Mouse (Mus musculus): ENCODE data around the gene Ireb2. TPM values are rescaled to one million over a fixed set of nuclear protein-coding genes. Genes with fewer than 3 reads are reported as not detected.
A peak's percentile ranks its signal among the peaks of the same experiment; 100 is the strongest.
"Not testable (repeated sequence)": the region's sequence is repeated elsewhere in the genome, so short reads cannot be mapped to it uniquely, and the experiment has no call there.

The Ireb2 gene
- polyA plus RNA-seq, 1 experiment from 2014 or later: 8.9 TPM

DNA sequence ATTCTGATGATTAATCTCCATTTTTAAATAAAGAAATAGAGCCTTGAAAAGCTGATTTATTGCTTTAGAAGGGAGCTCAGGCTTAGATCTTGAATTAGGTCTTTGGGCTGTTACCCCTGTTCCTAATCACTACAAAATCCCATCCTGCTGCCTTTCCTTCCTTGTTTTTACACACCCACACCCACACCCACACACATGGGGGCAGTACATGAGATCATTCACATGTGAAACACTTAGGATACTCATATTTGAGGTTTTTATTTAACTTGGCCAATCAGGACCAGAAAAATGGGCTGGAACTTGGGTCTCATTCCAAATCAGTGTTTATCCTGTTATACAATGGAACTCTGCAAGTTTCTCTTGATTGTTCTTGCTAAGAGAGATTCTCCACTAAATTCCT is 85.9 kb downstream of the Ireb2 start:
- H3K4me3 ChIP-seq (replicated peaks): no peak overlapping the region
- ATAC-seq (ENCODE audit: low read depth): no peak
- no peak overlapping the region for H3K4me2 ChIP-seq
- DNase-seq: no peak
- H3K9me3 ChIP-seq (replicated peaks): no peaks in the 10 kb centered on the region
- no peak overlapping the region for H3K27ac ChIP-seq
- H3K36me3 ChIP-seq: peaks cover 25% of the 10 kb centered on the region
- no peaks in the 10 kb centered on the region for H3K27me3 ChIP-seq
- no peak overlapping the region for H3K9ac ChIP-seq
- peaks cover 36% of the 10 kb centered on the region for H3K4me1 ChIP-seq (replicated peaks)

- peak overlapping the region; percentile 94 for H3K4me3 ChIP-seq (replicated peaks)
- peaks cover 36% of the 10 kb centered on the region for H3K4me1 ChIP-seq (replicated peaks)
- not testable (repeated sequence) for H3K9me3 ChIP-seq (replicated peaks); H3K27ac ChIP-seq; DNase-seq; H3K27me3 ChIP-seq
- WGBS (ENCODE audit: insufficient replicate concordance): 23% methylated on average over 8 of the region's 8 CpGs
- peak overlapping the region; percentile 94 for H3K9ac ChIP-seq
- ATAC-seq (ENCODE audit: low read depth): 0 out of 2 replicates have a peak, but pooled peaks have one; percentile 11
- H3K4me2 ChIP-seq: peak overlapping the region; percentile 87
- H3K36me3 ChIP-seq: peaks cover 30% of the 10 kb centered on the region
Measured at GRCm38 (mm10) chr9:54950162-54950561, 86.6 kb downstream of the Ireb2 start.

- H3K4me1 ChIP-seq (replicated peaks): peaks cover 41% of the 10 kb centered on the region
- H3K4me3 ChIP-seq (replicated peaks): peak within 1 kb of the TSS; percentile 94
- H3K9me3 ChIP-seq (replicated peaks): no peaks in the 10 kb centered on the region
- peak within 1 kb of the TSS; percentile 87 for H3K27ac ChIP-seq
- H3K9ac ChIP-seq: peak within 1 kb of the TSS; percentile 94
- peak within 1 kb of the TSS; percentile 87 for H3K4me2 ChIP-seq
- under 1% methylated on average over 64 of the region's 65 CpGs for WGBS (ENCODE audit: insufficient replicate concordance)
- DNase-seq: peak; percentile 84
- no peaks in the 10 kb centered on the region for H3K27me3 ChIP-seq
- ATAC-seq (ENCODE audit: low read depth): peak; percentile 99
- peaks cover 35% of the 10 kb centered on the region for H3K36me3 ChIP-seq
Measured at GRCm38 (mm10) chr9:54950575-54951321, 87.2 kb downstream of the Ireb2 start, which contains the start of the genes Psma4 and AY074887. Psma4 (plus strand) TSS chr9:54950790. AY074887 (minus strand) TSS chr9:54950998.

GRCm38 (mm10) chr9:54961059-54961458 is 97.5 kb downstream of the Ireb2 start:
- no peak overlapping the region for H3K4me2 ChIP-seq
- no peak overlapping the region for H3K4me3 ChIP-seq (replicated peaks)
- no peaks in the 10 kb centered on the region for H3K27me3 ChIP-seq
- H3K4me1 ChIP-seq (replicated peaks): 0 out of 2 replicates have a peak, but pooled peaks cover 2% of the 10 kb centered on the region
- H3K27ac ChIP-seq: no peak overlapping the region
- no peak overlapping the region for H3K9ac ChIP-seq
- H3K36me3 ChIP-seq: peaks cover 38% of the 10 kb centered on the region
- DNase-seq: no peak
- WGBS (ENCODE audit: insufficient replicate concordance): 79% methylated on average over 4 of the region's 4 CpGs
- H3K9me3 ChIP-seq (replicated peaks): no peaks in the 10 kb centered on the region
- no peak for ATAC-seq (ENCODE audit: low read depth)

Other genes starting within 250 kb of the Ireb2 start
- 0.05 and 0.15 TPM in 2 replicates for gene Acsbg1, start 201.9 kb upstream of the Ireb2 start, polyA plus RNA-seq (2015; fragmentation: Nextera tagmentation; extraction: Ambion mirVana)
- 21.1 and 23.4 TPM in 2 replicates for gene Dnaja4, start 164.9 kb upstream of the Ireb2 start, polyA plus RNA-seq (2015; fragmentation: Nextera tagmentation; extraction: Ambion mirVana)
- gene Wdr61, start 129.3 kb upstream of the Ireb2 start, polyA plus RNA-seq (2015; fragmentation: Nextera tagmentation; extraction: Ambion mirVana): 118 and 128 TPM in 2 replicates
- gene Crabp1, start 99.0 kb upstream of the Ireb2 start, polyA plus RNA-seq (2015; fragmentation: Nextera tagmentation; extraction: Ambion mirVana): 3.2 and 3.8 TPM in 2 replicates
- 1.5 and 2.0 TPM in 2 replicates for gene Hykk, start 53.5 kb downstream of the Ireb2 start, polyA plus RNA-seq (2015; fragmentation: Nextera tagmentation; extraction: Ambion mirVana)
- 203 and 226 TPM in 2 replicates for gene Psma4, start 87.0 kb downstream of the Ireb2 start, polyA plus RNA-seq (2015; fragmentation: Nextera tagmentation; extraction: Ambion mirVana)
- gene AY074887, start 87.2 kb downstream of the Ireb2 start, polyA plus RNA-seq (2015; fragmentation: Nextera tagmentation; extraction: Ambion mirVana): 0.44 and 0.64 TPM in 2 replicates
- gene Chrna5, start 117.1 kb downstream of the Ireb2 start, polyA plus RNA-seq (2015; fragmentation: Nextera tagmentation; extraction: Ambion mirVana): 0.03 TPM in 1 of 2 replicates, not detected in the other
- 0.05 TPM in 2 replicates for gene Chrna3, start 162.8 kb downstream of the Ireb2 start, polyA plus RNA-seq (2015; fragmentation: Nextera tagmentation; extraction: Ambion mirVana)
- 0.03 TPM in 1 of 2 replicates, not detected in the other for gene Chrnb4, start 185.0 kb downstream of the Ireb2 start, polyA plus RNA-seq (2015; fragmentation: Nextera tagmentation; extraction: Ambion mirVana)